Mouse (Mus musculus) myocyte (in vitro differentiated cells): ENCODE data around the gene Tshz2. TPM values are rescaled to one million over a fixed set of nuclear protein-coding genes. Genes with fewer than 3 reads are reported as not detected.

Experiments
- H3K27me3 ChIP-seq: one replicate; pipeline ENCODE4 v1.6.1; 2011; ENCODE audit not compliant: control insufficient read depth, insufficient read depth, insufficient read length
- H3K36me3 ChIP-seq: one replicate; pipeline ENCODE4 v1.6.1; 2011; ENCODE audit not compliant: control insufficient read depth, insufficient read depth
- H3K4me2 ChIP-seq: one replicate; pipeline ENCODE4 v1.6.1; 2011; ENCODE audit warnings: low read depth, control low read depth
- H3K4me3 ChIP-seq: one replicate; pipeline ENCODE4 v1.5.1; 2011; ENCODE audit warnings: mild to moderate bottlenecking, control low read depth, moderate library complexity
- H3K79me2 ChIP-seq: one replicate; pipeline ENCODE4 v1.6.1; 2011; ENCODE audit not compliant: control insufficient read depth, insufficient read depth
- H3ac ChIP-seq: one replicate; pipeline ENCODE4 v1.6.1; 2011; ENCODE audit not compliant: control insufficient read depth, insufficient read length
- CEBPB ChIP-seq: IDR thresholded peaks from 2 replicates; pipeline ENCODE4 v1.6.1; 2011; ENCODE audit warnings: mild to moderate bottlenecking, moderate library complexity; ENCODE audit not compliant: poor library complexity, insufficient read depth, severe bottlenecking
- E2F4 ChIP-seq: IDR thresholded peaks from one replicate; pipeline ENCODE4 v1.6.1; 2011; ENCODE audit warnings: mild to moderate bottlenecking, control low read depth, moderate library complexity; ENCODE audit not compliant: insufficient read depth
- MAX ChIP-seq: IDR thresholded peaks from one replicate; pipeline ENCODE4 v1.6.1; 2011; ENCODE audit warnings: low read depth, mild to moderate bottlenecking, control low read depth
- MYOD1 ChIP-seq, 3 experiments: IDR thresholded peaks; one replicate each; pipeline ENCODE4 v1.6.1; 2011; ENCODE audit warnings: control low read depth in 2 of 3, low read depth in 2 of 3, mild to moderate bottlenecking in 2 of 3, moderate library complexity in 1 of 3; ENCODE audit not compliant: insufficient read length in 2 of 3, control insufficient read depth in 1 of 3
- MYOG ChIP-seq, 3 experiments: IDR thresholded peaks; one replicate each; pipeline ENCODE4 v1.6.1; 2011; ENCODE audit warnings: control low read depth in 2 of 3, low read depth in 2 of 3, mild to moderate bottlenecking in 2 of 3; ENCODE audit not compliant: insufficient read length in 2 of 3, control insufficient read depth in 1 of 3, insufficient read depth in 1 of 3
- POLR2A ChIP-seq: IDR thresholded peaks from one replicate; pipeline ENCODE4 v1.6.1; 2011; ENCODE audit warnings: low read depth, mild to moderate bottlenecking, control low read depth, moderate library complexity; ENCODE audit not compliant: insufficient read length
- POLR2AphosphoS2 ChIP-seq: IDR thresholded peaks from one replicate; pipeline ENCODE4 v1.6.1; 2011; ENCODE audit warnings: low read depth, control low read depth; ENCODE audit not compliant: insufficient read length
- REST ChIP-seq: IDR thresholded peaks from one replicate; pipeline ENCODE4 v1.6.1; 2011; ENCODE audit warnings: mild to moderate bottlenecking, control low read depth, moderate library complexity; ENCODE audit not compliant: insufficient read depth, insufficient read length
- SRF ChIP-seq: IDR thresholded peaks from one replicate; pipeline ENCODE4 v1.6.1; 2011; ENCODE audit warnings: low read depth; ENCODE audit not compliant: control insufficient read depth, insufficient read length
- TCF12 ChIP-seq: IDR thresholded peaks from one replicate; pipeline ENCODE4 v1.6.1; 2011; ENCODE audit warnings: mild to moderate bottlenecking, control low read depth; ENCODE audit not compliant: poor library complexity, insufficient read depth, severe bottlenecking
- TCF3 ChIP-seq: IDR thresholded peaks from one replicate; pipeline ENCODE4 v1.6.1; 2011; ENCODE audit warnings: low read depth, control low read depth; ENCODE audit not compliant: insufficient read length
- USF1 ChIP-seq: IDR thresholded peaks from one replicate; pipeline ENCODE4 v1.6.1; 2011; ENCODE audit warnings: low read depth, mild to moderate bottlenecking, control low read depth, moderate library complexity
- polyA plus RNA-seq: library from polyadenylated mRNA; unstranded; fragments of >200 nt; fragmentation: generic; extraction: Trizol; gene quantifications from one replicate; pipeline ENCODE4 v1.2.1, GENCODE M21; 2012; ENCODE audit warnings: missing spikeins

Gene Tshz2
- polyA plus RNA-seq, 1 experiment = not detected

GRCm38 (mm10) chr2:169734053-169734452 is 101.2 kb downstream of the Tshz2 start:
- no peak for TF ChIP-seq TCF3
- Histone ChIP-seq H3ac (no peak overlapping the region), H3K27me3 (no peaks in the 10 kb centered on the region), H3K79me2 (no peaks in the 10 kb centered on the region), H3K36me3 (no peaks in the 10 kb centered on the region), H3K4me3 (no peak overlapping the region), H3K4me2 (no peak overlapping the region)

DNA sequence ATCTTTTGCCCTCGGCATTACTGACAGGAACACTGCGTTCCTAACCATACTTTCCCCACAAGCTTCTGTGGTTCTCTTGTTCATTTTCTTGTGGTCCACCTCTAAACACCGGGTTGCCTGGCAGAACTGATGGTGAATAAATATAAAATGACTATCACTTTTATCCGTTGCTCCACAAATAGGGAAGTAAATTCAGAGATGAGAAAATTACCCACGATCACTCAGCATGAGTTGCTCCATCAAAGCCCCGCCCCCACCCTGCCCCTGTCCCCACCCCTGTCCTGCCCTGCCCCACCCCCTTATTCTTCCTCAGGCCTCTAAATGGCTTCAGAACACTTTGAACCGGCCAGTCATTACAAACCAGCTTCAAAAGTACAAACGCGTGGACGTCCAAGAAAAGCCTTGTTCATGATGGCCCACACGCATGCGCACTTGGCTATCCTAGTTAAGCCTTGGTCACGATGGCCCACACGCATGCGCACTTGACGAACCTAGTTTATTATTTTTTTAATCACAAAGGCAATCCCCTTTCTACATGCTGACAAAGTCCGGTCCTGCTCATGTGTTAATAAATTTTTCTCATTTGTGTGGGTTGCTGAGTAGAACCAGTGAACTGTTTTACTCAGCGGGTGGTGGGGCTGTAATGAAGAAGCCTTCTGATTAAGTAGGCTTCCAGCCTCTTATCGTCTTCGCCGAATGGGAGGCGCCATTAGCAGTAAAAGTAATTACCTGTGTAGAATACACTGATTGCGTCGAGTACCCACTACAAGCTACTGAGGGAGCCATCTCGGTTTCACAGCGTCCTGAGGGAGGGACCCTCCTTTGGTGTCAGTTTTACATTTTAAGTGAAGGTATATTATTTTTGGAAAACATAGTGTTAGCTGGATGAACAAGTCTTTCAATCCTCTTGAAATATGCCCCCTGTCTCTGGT is 102.9 kb downstream of the Tshz2 start:
- Histone ChIP-seq H3K79me2 (no peaks in the 10 kb centered on the region), H3K27me3 (no peaks in the 10 kb centered on the region), H3ac (no peak overlapping the region), H3K36me3 (no peaks in the 10 kb centered on the region), H3K4me2 (no peak overlapping the region), H3K4me3 (no peak overlapping the region)
- TF ChIP-seq CEBPB (no peak), POLR2AphosphoS2 (no peak), POLR2A (no peak)

DNA sequence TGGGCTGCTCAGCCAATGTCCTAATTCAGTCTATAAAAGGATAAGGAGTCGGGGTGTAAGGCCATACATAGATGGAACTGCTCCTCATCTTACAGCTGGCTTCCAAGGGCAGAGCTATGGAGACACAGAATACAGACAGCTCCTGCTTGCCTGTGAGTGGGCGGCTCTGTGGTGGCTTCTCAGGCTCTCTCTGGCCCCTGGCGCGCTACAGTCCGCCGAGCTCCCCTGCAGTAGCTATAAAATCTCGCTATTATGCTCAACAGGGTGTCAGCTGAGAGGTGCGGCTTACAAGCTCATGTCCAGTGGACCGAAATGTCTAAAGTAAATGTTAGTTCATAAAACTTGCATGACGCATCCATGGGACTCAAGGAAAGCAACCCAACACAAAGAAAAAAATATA is 108.2 kb downstream of the Tshz2 start:
- no peaks in the 10 kb centered on the region for H3K27me3 ChIP-seq
- no peak overlapping the region for H3K4me2 ChIP-seq
- H3K79me2 ChIP-seq = no peaks in the 10 kb centered on the region
- no peaks in the 10 kb centered on the region for H3K36me3 ChIP-seq
- H3ac ChIP-seq = no peak overlapping the region
- TF ChIP-seq POLR2A (no peak), MYOD1 (IDR thresholded peaks at IDR 0.05; ENCODE audit: control insufficient read depth in 1 of 3, insufficient read length in 2 of 3, low read depth in 2 of 3) (no peak), POLR2AphosphoS2 (no peak), E2F4 (no peak), TCF12 (no peak), TCF3 (no peak), REST (no peak), MAX (no peak), USF1 (no peak), CEBPB (no peak), SRF (no peak), MYOG (IDR thresholded peaks at IDR 0.05; ENCODE audit: control insufficient read depth in 1 of 3, insufficient read depth in 1 of 3, insufficient read length in 2 of 3, low read depth in 2 of 3) (no peak)
- no peak overlapping the region for H3K4me3 ChIP-seq

DNA sequence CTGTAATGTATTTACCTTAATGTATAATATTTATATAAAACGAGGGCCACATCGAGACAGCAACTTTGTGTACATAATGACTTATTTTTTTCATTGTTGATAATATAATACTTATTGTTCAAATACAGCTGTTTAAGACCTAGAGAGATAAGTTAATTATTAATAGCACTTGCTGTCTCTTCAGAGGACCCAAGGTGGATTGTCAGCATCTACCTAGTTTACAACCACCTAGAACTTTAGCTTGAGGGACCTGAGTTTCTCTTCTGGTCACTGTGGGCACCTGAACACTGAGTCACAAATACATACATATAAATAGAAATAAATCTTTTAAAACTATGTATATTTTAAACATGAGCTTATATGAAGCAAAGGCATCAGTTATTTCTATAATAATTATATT is 110.0 kb downstream of the Tshz2 start:
- Histone ChIP-seq H3ac (no peak overlapping the region), H3K4me2 (no peak overlapping the region), H3K4me3 (no peak overlapping the region), H3K36me3 (no peaks in the 10 kb centered on the region), H3K27me3 (no peaks in the 10 kb centered on the region), H3K79me2 (no peaks in the 10 kb centered on the region)
- TF ChIP-seq CEBPB = no peak
- no peak for TF ChIP-seq MYOD1 (IDR thresholded peaks at IDR 0.05; ENCODE audit: control insufficient read depth in 1 of 3, insufficient read length in 2 of 3, low read depth in 2 of 3)

DNA sequence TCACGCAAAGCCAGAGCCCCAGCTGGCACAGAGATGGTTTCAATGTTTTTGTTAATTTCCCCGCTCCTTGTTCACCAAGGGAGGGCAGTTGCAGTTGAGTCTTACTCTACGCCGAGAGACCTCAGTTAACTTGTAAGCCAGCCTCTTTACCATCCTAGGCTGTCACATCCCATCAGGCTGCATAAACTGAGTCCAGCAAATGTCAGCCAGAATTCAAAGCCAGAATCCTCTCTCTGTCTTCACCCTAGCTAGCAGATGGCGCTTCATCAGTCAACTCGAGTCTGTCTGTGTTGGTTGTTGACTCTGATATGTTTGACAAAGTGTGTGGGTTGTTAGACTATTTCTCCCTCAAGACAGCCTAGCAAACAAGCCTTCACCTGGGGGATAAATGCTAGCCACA is 110.5 kb downstream of the Tshz2 start:
- no peak overlapping the region for H3K4me2 ChIP-seq
- H3K79me2 ChIP-seq = no peaks in the 10 kb centered on the region
- no peak for TF ChIP-seq REST
- TF ChIP-seq MAX = no peak
- TF ChIP-seq SRF = no peak
- TF ChIP-seq TCF12 = no peak
- TF ChIP-seq MYOD1 (IDR thresholded peaks at IDR 0.05; ENCODE audit: control insufficient read depth in 1 of 3, insufficient read length in 2 of 3, low read depth in 2 of 3) = no peak
- no peak for TF ChIP-seq POLR2A
- no peak for TF ChIP-seq MYOG (IDR thresholded peaks at IDR 0.05; ENCODE audit: control insufficient read depth in 1 of 3, insufficient read depth in 1 of 3, insufficient read length in 2 of 3, low read depth in 2 of 3)
- no peak for TF ChIP-seq USF1
- no peak for TF ChIP-seq TCF3
- H3K36me3 ChIP-seq = no peaks in the 10 kb centered on the region
- no peak overlapping the region for H3ac ChIP-seq
- no peaks in the 10 kb centered on the region for H3K27me3 ChIP-seq
- no peak overlapping the region for H3K4me3 ChIP-seq
